Mouse (Mus musculus) embryonic fibroblast, embryonic 13.5 days (primary cell): Measurements from ENCODE around the gene Map3k5.

Experiments
- CTCF ChIP-seq: IDR thresholded peaks from 2 replicates; pipeline ENCODE4 v1.5.1; 2011; ENCODE audit warnings: mild to moderate bottlenecking, control low read depth, low read length, moderate library complexity, borderline replicate concordance; ENCODE audit not compliant: insufficient read depth
- POLR2A ChIP-seq: IDR thresholded peaks from 2 replicates; pipeline ENCODE4 v1.6.1; 2011; ENCODE audit warnings: low read depth, mild to moderate bottlenecking, control low read depth, low read length, moderate library complexity

- TF ChIP-seq CTCF, result no peak
- TF ChIP-seq POLR2A, result no peak
Observed at GRCm38 (mm10) chr10:20042081-20042480, 107.8 kb downstream of the Map3k5 start.
